ENCODE assay signal across 10 mouse cellular contexts in genomic region chr5:118635476-118636187, GRCm38 (mm10).
DNase-seq lines count a peak whose midpoint lies in the region; TF ChIP-seq lines count a peak whose summit lies in the region.
"Had no signal": no experiment of that assay in that cellular context is flagged by ENCODE, and none has a peak within 500 bp of the region (broad histone marks: within the 10 kb centered on the region; RNA-seq: fewer than 3 reads in every experiment).

No protein-coding gene starts in this region.

- TF ChIP-seq CTCF in gastrocnemius, adult 2 months (IDR thresholded peaks at IDR 0.05): no peak

- H3K36me3 ChIP-seq in limb, embryonic 10.5 days: no peaks in the 10 kb centered on the region

- no peaks in the 10 kb centered on the region for H3K9me3 ChIP-seq in limb, embryonic 10.5 days (replicated peaks)

- H3K4me1 ChIP-seq in limb, embryonic 10.5 days: peaks cover 57% of the 10 kb centered on the region

- peak overlapping the region; percentile 9; the same call in 1 of the 2 replicates for H3K4me3 ChIP-seq in gastrocnemius, adult 2 months
- no peak overlapping the region for H3K4me3 ChIP-seq in limb, embryonic 10.5 days

- peak; percentile 53 for DNase-seq in gastrocnemius, adult 2 months
- no peak for DNase-seq in gastrocnemius, postnatal 36 days
- peak; percentile 44 for DNase-seq in thymus, postnatal 14 days
- no peak for DNase-seq in thymus, postnatal 0 days (ENCODE audit: low spot score)
- no peak for DNase-seq in limb, embryonic 10.5 days (ENCODE audit: low spot score)
- no peak for DNase-seq in ovary, adult 18-20 months (ENCODE audit: low spot score)
- no peak for DNase-seq in spleen, adult 18-20 months
- DNase-seq in layer of hippocampus, adult 18-20 months (ENCODE audit: low spot score in 2 of 2): no peak
- DNase-seq: adrenal gland, postnatal 25 days; right cerebral cortex, adult 18-20 months had no signal

- H3K27me3 ChIP-seq in limb, embryonic 10.5 days (ENCODE audit: low read depth, poor library complexity, severe bottlenecking): no peaks in the 10 kb centered on the region

- peak overlapping the region; percentile 67 for H3K27ac ChIP-seq in gastrocnemius, adult 2 months
- peak overlapping the region; percentile 61 for H3K27ac ChIP-seq in limb, embryonic 10.5 days

- WGBS in limb, embryonic 10.5 days: 38% methylated on average over 11 of the region's 11 CpGs

- intact Hi-C loops in gastrocnemius, adult 2 months (cut with DNase I): no loop called here
- intact Hi-C loops in gastrocnemius, postnatal 36 days (cut with DNase I): loop anchor here (5.0 kb wide), 1 partner anchor 558 kb away; no protein-coding TSS in a partner anchor

Comparison
In these comparisons a context has a peak if more than half of its experiments do, and no peak if none do; other contexts are left out.
1. DNase-seq: peak in gastrocnemius, adult 2 months (single experiment) and thymus, postnatal 14 days (single experiment); none in gastrocnemius, postnatal 36 days (0 of 2), thymus, postnatal 0 days (single experiment), limb, embryonic 10.5 days (single experiment), ovary, adult 18-20 months (single experiment), spleen, adult 18-20 months (0 of 2) and layer of hippocampus, adult 18-20 months (0 of 2).